Mouse (Mus musculus) limb, embryonic 12.5 days (tissue): Measurements from ENCODE around the gene Klf17. TPM values are rescaled to one million over a fixed set of nuclear protein-coding genes. Genes with fewer than 3 reads are reported as not detected.
"Not testable (repeated sequence)": the region's sequence is repeated elsewhere in the genome, so short reads cannot be mapped to it uniquely, and the experiment has no call there.

Experiments
- ATAC-seq: fragments of 200-750 bp; cut with Nextera tagmentation; 2 replicates; pipeline ENCODE4 v1.8.0; 2017; ENCODE audit warnings: low read depth, moderate TSS enrichment; ENCODE audit not compliant: insufficient number of reproducible peaks, insufficient read depth, low FRiP score, low TSS enrichment
- H3K27ac ChIP-seq: fragments of 300-500 bp; sonication (generic); 2 replicates; pipeline ENCODE4 v1.5.1; 2016; ENCODE audit warnings: mild to moderate bottlenecking, moderate library complexity
- H3K27me3 ChIP-seq: fragments of 300-500 bp; sonication (generic); 2 replicates; pipeline ENCODE4 v1.6.1; 2016; ENCODE audit warnings: mild to moderate bottlenecking, moderate library complexity
- H3K36me3 ChIP-seq: fragments of 300-500 bp; sonication (generic); 2 replicates; pipeline ENCODE4 v1.6.1; 2016; ENCODE audit warnings: mild to moderate bottlenecking, moderate library complexity
- H3K4me1 ChIP-seq: fragments of 300-500 bp; sonication (generic); replicated peaks from 2 replicates; pipeline ENCODE4 v1.6.1; 2016
- H3K4me2 ChIP-seq: fragments of 300-500 bp; sonication (generic); 2 replicates; pipeline ENCODE4 v1.6.1; 2016; ENCODE audit warnings: mild to moderate bottlenecking, moderate library complexity
- H3K4me3 ChIP-seq: fragments of 300-500 bp; sonication (generic); replicated peaks from 2 replicates; pipeline ENCODE4 v1.5.1; 2016; ENCODE audit warnings: mild to moderate bottlenecking
- H3K9ac ChIP-seq: fragments of 300-500 bp; sonication (generic); replicated peaks from 2 replicates; pipeline ENCODE4 v1.6.1; 2016; ENCODE audit warnings: mild to moderate bottlenecking, moderate library complexity
- H3K9me3 ChIP-seq: fragments of 300-500 bp; sonication (generic); 2 replicates; pipeline ENCODE4 v1.6.1; 2016; ENCODE audit warnings: mild to moderate bottlenecking, moderate library complexity
- WGBS: fragments of 180-500 bp; shearing (Covaris S2); methylation state at CpG from one replicate; pipeline ENCODE4 v1.1.7; 2016; 5-methylcytosine and 5-hydroxymethylcytosine counted together
- polyA plus RNA-seq: library from polyadenylated mRNA; unstranded; fragments of >200 nt; fragmentation: Nextera tagmentation; extraction: Ambion mirVana; gene quantifications from 2 replicates; pipeline ENCODE4 v1.2.1, GENCODE M21; 2016

Klf17 gene
- polyA plus RNA-seq, 1 experiment from 2014 or later = not detected

- not testable (repeated sequence) for H3K4me3 ChIP-seq, H3K27me3 ChIP-seq, H3K4me1 ChIP-seq, H3K9me3 ChIP-seq, H3K9ac ChIP-seq, ATAC-seq, H3K36me3 ChIP-seq, H3K27ac ChIP-seq, H3K4me2 ChIP-seq
- 77% methylated on average over 5 of the region's 5 CpGs for WGBS
Measured at GRCm38 (mm10) chr4:117752469-117752868, 13.0 kb downstream of the Klf17 start.

GRCm38 (mm10) chr4:117737559-117737958 is 27.9 kb downstream of the Klf17 start:
- WGBS = 42% methylated on average over 8 of the region's 8 CpGs

GRCm38 (mm10) chr4:117731926-117732325 is 33.5 kb downstream of the Klf17 start:
- Histone ChIP-seq H3K4me3 (no peak overlapping the region), H3K4me2 (no peak overlapping the region), H3K36me3 (no peaks in the 10 kb centered on the region), H3K27me3 (peaks cover 3% of the 10 kb centered on the region; the same call in 1 of the 2 replicates), H3K4me1 (no peaks in the 10 kb centered on the region), H3K27ac (no peak overlapping the region), H3K9me3 (no peaks in the 10 kb centered on the region), H3K9ac (no peak overlapping the region)
- ATAC-seq = no peak
- 79% methylated on average over 3 of the region's 3 CpGs for WGBS

More at GRCm38 (mm10) chr4:117737559-117737958, 27.9 kb downstream of the Klf17 start:
- no peaks in the 10 kb centered on the region for H3K9me3 ChIP-seq
- H3K9ac ChIP-seq = no peak overlapping the region
- no peak overlapping the region for H3K4me2 ChIP-seq
- H3K4me3 ChIP-seq = no peak overlapping the region
- H3K4me1 ChIP-seq = no peaks in the 10 kb centered on the region
- H3K36me3 ChIP-seq = no peaks in the 10 kb centered on the region
- no peak overlapping the region for H3K27ac ChIP-seq
- H3K27me3 ChIP-seq = no peaks in the 10 kb centered on the region
- ATAC-seq = no peak

- H3K36me3 ChIP-seq = no peaks in the 10 kb centered on the region
- WGBS = 77% methylated on average over 1 of the region's 1 CpGs
- no peak within 1 kb of the TSS for H3K27ac ChIP-seq
- no peaks in the 10 kb centered on the region for H3K9me3 ChIP-seq
- H3K9ac ChIP-seq = no peak within 1 kb of the TSS
- peaks cover 3% of the 10 kb centered on the region; the same call in 1 of the 2 replicates for H3K27me3 ChIP-seq
- no peak within 1 kb of the TSS for H3K4me2 ChIP-seq
- no peak for ATAC-seq
- no peak within 1 kb of the TSS for H3K4me3 ChIP-seq
- H3K4me1 ChIP-seq = no peaks in the 10 kb centered on the region
Measured at GRCm38 (mm10) chr4:117724112-117724511, 41.3 kb downstream of the Klf17 start, which contains the start of gene Gm12845. Gene Gm12845 (plus strand): TSS chr4:117724412.

- Histone ChIP-seq H3K27ac (no peak overlapping the region), H3K27me3 (no peaks in the 10 kb centered on the region; the same call in 1 of the 2 replicates), H3K4me1 (no peaks in the 10 kb centered on the region), H3K9ac (no peak overlapping the region), H3K4me2 (no peak overlapping the region), H3K4me3 (no peak overlapping the region), H3K36me3 (no peaks in the 10 kb centered on the region), H3K9me3 (no peaks in the 10 kb centered on the region)
- WGBS = 78% methylated on average over 6 of the region's 6 CpGs
- no peak for ATAC-seq
Measured at GRCm38 (mm10) chr4:117713303-117714098, 51.9 kb downstream of the Klf17 start.

GRCm38 (mm10) chr4:117712314-117712713 is 53.1 kb downstream of the Klf17 start:
- WGBS = 87% methylated on average over 3 of the region's 3 CpGs
- H3K9me3 ChIP-seq = no peaks in the 10 kb centered on the region

GRCm38 (mm10) chr4:117708780-117709550 is 56.5 kb downstream of the Klf17 start:
- no peak overlapping the region for H3K27ac ChIP-seq
- no peaks in the 10 kb centered on the region; the same call in 1 of the 2 replicates for H3K27me3 ChIP-seq
- H3K4me2 ChIP-seq = no peak overlapping the region
- H3K9ac ChIP-seq = no peak overlapping the region
- no peaks in the 10 kb centered on the region for H3K36me3 ChIP-seq
- H3K4me1 ChIP-seq = 0 out of 2 replicates have a peak, but pooled peaks cover 5% of the 10 kb centered on the region
- 80% methylated on average over 3 of the region's 3 CpGs for WGBS
- no peak overlapping the region for H3K4me3 ChIP-seq
- ATAC-seq = no peak
- no peaks in the 10 kb centered on the region for H3K9me3 ChIP-seq

More at GRCm38 (mm10) chr4:117712314-117712713, 53.1 kb downstream of the Klf17 start:
- no peaks in the 10 kb centered on the region; the same call in 1 of the 2 replicates for H3K27me3 ChIP-seq
- H3K36me3 ChIP-seq = no peaks in the 10 kb centered on the region
- no peak for ATAC-seq
- no peak overlapping the region for H3K9ac ChIP-seq
- no peak overlapping the region for H3K4me2 ChIP-seq
- no peak overlapping the region for H3K4me3 ChIP-seq
- H3K4me1 ChIP-seq = no peaks in the 10 kb centered on the region
- no peak overlapping the region for H3K27ac ChIP-seq

Other genes with a start within 250 kb of the Klf17 start
- 161 and 166 TPM in 2 replicates for gene Eri3, start 215.3 kb downstream of the Klf17 start, polyA plus RNA-seq
- gene Dmap1, start 83.4 kb downstream of the Klf17 start, polyA plus RNA-seq = 87.0 and 87.5 TPM in 2 replicates
- not detected in 2 replicates for gene Gm12845, start 41.2 kb downstream of the Klf17 start, polyA plus RNA-seq
- 14.7 and 16.5 TPM in 2 replicates for gene Slc6a9, start 68.9 kb upstream of the Klf17 start, polyA plus RNA-seq
- gene Ccdc24, start 106.9 kb upstream of the Klf17 start, polyA plus RNA-seq = 2.2 and 2.7 TPM in 2 replicates
- gene B4galt2, start 117.8 kb upstream of the Klf17 start, polyA plus RNA-seq = 36.4 and 39.8 TPM in 2 replicates
- 160 and 175 TPM in 2 replicates for gene Atp6v0b, start 121.7 kb upstream of the Klf17 start, polyA plus RNA-seq
- gene Dph2, start 126.4 kb upstream of the Klf17 start, polyA plus RNA-seq = 18.3 and 18.8 TPM in 2 replicates
- gene Ipo13, start 149.4 kb upstream of the Klf17 start, polyA plus RNA-seq = 40.3 and 48.1 TPM in 2 replicates
- 16.4 and 16.8 TPM in 2 replicates for gene Artn, start 164.1 kb upstream of the Klf17 start, polyA plus RNA-seq